Mouse (Mus musculus) frontal cortex, postnatal 14 days (tissue): ENCODE results near the gene Gm9745.
"Not testable (repeated sequence)": the region's sequence is repeated elsewhere in the genome, so short reads cannot be mapped to it uniquely, and the experiment has no call there.

ENCODE experiments used
- DNase-seq, 2 experiments: peaks; one replicate each; pipeline ENCODE4 v3.0.0; 2022; ENCODE audit warnings: low spot score in 2 of 2

The Gm9745 gene

DNA sequence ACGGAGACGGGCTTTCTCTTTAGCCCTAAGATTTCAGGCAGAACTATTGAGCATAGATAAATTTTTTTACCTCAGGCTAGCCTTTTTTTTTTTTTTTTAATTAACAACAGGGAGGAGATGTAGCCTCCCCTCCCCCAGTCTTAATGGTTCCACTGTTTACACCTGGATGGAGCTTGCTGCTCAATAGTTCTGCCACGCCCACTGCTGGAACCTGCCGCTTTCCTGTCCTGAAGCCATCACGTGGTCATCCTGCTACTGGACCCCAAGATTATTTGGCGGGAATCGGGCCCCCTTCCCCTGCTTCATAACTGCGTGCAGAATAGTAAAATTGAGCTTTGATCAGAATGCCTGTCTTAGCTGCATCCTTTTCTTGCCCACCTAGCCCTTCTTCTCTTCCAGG lies 34.1 kb downstream of the Gm9745 start:
- DNase-seq = not testable (repeated sequence)

DNA sequence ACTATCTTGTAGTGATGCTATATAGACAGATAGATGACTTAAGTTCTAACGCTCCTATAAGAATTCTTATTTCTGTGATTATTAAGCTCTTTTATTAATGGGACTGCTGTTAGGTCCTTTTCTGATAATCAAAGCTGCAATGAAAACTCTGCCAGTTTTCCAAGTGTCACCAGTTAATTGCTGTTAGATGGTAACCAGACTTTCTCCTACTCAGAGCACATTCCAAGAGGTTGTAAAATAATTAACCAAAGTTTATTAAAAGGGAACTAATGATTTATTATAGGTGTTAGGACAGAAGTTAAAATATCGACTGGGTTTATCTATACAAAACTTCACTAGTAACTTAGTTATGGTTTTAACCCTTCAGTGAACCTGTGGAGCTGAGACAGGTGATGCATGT lies 42.0 kb downstream of the Gm9745 start:
- DNase-seq = not testable (repeated sequence)
